Mouse (Mus musculus) kidney, postnatal 10 days (tissue): ENCODE results near the gene Map3k11.

Experiments used
- DNase-seq: peaks from one replicate; pipeline ENCODE4 v3.0.0; 2021; ENCODE audit warnings: mixed read lengths

The Map3k11 gene

GRCm38 (mm10) chr19:5739446-5739845 is 50.9 kb downstream of the Map3k11 start:
- DNase-seq, result no peak

DNA sequence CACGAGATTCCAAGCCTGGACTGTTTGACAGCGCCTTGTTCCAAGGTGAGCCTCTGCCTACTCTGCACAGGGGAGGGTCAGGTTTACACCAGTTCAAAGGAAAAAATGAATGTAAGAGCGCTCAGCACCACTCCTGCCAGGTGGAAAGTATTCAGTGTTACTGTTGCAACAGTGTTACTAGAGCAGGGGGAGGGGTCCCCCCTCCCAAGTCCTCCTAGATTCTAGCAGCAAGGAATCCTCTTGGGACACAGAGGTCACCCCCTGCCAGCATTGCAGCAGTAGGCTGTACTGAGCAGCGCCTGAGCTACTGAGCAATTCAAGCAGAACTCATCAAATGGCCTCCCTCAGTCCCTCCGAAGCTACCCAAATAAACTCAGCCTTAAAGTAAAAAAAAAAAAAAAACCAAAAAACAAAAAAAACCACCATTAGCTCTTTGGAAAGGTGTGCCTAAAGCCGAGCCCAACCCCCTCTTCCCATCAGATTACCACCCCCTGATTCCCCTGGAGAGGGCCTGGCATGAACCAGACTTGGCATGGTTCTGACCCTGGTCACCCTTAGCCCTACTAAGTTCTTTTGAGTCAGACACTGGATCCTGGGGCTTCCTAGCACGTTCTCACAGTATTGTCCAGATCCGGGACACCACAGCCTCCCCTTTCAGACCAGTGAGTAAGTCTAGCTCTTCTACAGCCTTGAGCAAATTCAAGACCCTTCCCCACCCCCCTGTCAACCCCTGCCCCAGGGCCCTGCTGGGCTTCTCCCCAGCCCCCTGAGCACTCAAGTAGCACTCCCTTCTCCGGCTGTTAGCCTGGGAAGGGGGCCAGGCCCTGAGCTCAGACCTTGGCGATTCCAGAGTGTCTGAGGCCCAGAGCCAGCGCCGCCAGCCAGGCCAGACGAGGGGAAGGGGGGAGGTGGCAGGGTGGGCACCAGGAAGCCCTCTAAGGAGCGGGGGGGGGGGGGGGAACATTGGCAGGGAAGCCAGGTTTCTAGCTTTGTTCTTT is 52.1 kb downstream of the Map3k11 start, which contains the start of gene Ltbp3:
Gene Ltbp3 (plus strand): TSS at position 585 of the 998 bp plus-strand sequence.
- peak; percentile 81 for DNase-seq

DNA sequence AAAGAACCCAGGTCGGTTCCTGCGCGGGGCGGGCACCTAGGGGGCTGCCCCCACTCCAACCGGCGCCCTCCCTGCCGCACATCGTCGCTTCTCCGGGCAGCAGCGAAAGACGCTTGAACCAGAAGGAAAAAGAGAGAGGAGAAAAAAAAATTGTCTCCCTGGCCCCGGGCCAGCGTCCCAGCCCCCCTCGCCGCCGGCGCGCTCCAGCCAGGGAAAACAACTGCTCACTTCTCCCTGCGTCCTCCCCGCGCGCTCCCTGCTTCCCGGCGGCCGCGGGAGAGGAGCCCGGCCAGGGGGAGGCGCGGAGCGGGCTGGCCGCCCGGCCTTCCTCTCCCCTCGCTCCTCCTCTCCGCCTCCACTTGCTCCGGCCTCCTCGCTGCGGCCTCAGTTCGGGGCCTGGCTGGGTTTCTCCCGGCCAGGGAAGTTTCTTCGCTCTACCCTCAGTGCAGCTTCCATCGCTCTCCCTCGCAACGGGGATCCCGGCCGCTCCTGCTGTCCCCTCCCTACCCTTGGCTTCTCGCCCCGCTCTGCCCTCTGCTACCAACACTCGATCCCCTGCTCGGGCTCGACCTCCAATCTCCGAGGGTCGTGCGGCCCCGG is 53.2 kb downstream of the Map3k11 start:
- peak; percentile 90 for DNase-seq

GRCm38 (mm10) chr19:5742241-5742641 is 53.7 kb downstream of the Map3k11 start:
- DNase-seq, result peak; percentile 61

DNA sequence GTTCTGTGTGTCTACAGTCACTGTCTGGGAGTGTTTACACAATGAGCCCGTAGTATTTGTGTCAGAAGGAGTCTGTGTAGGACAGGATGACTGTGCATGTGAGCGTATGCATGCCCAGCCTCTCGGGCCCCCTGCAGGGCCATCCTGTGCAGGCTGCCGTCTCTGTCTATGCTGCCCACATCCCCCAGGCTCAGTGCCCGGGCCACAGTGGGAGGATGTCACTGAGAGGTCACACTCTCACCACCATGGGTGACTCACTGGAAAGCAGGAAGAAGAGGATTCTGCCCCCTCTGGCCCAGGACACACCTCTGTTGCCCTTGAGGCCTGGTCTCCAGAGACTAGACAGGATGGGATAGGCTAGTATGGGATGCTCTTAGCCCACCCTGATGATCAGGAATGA is 55.0 kb downstream of the Map3k11 start:
- DNase-seq, result peak; percentile 58

DNA sequence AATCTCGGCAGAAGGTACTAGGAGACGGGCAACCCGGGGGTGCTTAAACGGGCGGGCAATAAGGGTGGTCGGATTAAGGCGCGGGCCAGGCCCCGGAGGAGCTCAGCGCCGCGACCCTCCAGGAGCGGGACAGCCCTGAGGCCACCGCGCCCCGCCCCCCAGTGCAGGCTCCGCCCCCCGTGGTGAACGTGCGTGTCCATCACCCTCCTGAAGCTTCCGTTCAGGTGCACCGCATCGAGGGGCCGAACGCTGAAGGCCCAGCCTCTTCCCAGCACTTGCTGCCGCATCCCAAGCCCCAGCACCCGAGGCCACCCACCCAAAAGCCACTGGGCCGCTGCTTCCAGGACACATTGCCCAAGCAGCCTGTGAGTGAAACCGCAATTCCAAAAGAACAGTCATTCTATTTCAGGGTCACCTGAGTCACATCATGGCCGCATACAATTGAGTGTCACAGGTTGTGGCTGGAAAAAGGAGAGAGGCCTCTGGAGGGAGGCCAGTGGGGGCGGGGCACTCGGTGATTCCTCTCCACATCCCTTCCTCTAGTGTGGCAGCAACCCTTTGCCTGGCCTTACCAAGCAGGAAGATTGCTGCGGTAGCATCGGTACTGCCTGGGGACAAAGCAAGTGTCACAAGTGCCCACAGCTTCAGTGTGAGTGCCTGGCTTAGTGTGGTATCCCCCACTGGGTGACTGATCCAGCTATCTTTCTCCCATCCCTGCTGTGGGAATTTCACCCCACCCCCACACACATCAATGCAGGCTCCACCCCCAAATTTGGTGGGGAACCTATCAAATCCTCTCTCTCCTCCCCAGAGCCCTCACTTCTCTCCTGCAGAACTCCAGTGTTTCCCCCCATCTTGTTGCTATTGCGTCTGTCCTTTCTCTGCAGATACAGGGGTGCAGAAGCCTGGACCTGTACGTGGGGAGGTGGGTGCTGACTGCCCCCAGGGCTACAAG is 57.5 kb downstream of the Map3k11 start:
- peak; percentile 57 for DNase-seq

DNA sequence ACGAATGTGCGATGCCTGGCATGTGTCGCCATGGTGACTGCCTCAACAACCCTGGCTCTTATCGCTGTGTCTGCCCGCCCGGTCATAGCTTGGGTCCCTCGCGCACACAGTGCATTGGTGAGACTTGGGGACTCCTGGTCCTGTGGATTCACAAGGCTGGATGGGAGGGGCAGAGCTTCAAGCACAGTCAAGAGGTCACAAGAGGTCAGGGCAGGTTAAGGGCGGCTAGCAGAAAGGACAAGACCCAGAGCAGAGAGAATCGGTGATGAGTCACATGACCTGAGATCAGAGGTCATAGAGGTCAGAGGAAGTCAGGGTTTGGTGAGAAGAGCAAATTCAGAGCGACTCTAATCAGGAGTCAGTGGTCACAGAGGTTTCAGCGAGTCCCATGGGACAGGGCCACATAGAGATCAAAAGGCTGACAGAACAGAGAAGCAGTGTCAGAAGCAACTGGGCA is 58.4 kb downstream of the Map3k11 start:
- no peak for DNase-seq

DNA sequence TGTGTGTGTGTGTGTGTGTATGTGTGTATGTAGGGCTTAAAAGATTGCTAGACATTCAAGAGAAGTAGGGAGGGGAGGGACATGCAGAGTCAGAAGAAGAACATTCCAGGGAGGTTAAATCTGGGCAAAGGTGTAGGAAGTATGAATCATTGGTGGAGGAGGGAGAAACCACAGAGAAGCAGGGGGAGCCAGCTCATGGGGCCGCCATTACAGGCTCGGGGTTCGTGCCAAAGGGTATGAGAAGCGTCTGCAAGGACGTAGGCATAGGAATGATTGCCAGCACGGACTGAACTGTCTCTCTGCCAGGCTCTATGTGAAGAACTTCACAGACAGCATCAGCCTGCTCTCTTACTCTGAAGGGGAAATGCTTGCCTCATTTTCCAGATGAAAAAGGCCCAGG is 60.9 kb downstream of the Map3k11 start:
- no peak for DNase-seq

- DNase-seq, result no peak
These were observed 62.4 kb downstream of the Map3k11 start for GRCm38 (mm10) chr19:5750951-5751350.

- DNase-seq, result peak; percentile 71
These were observed 63.2 kb downstream of the Map3k11 start for GRCm38 (mm10) chr19:5751742-5752141.
